Mouse (Mus musculus): Measurements from ENCODE around the gene Nrip3. TPM values are rescaled to one million over a fixed set of nuclear protein-coding genes. Genes with fewer than 3 reads are reported as not detected.

Gene Nrip3
- polyA plus RNA-seq, 1 experiment from 2014 or later = 0.30 TPM

DNA sequence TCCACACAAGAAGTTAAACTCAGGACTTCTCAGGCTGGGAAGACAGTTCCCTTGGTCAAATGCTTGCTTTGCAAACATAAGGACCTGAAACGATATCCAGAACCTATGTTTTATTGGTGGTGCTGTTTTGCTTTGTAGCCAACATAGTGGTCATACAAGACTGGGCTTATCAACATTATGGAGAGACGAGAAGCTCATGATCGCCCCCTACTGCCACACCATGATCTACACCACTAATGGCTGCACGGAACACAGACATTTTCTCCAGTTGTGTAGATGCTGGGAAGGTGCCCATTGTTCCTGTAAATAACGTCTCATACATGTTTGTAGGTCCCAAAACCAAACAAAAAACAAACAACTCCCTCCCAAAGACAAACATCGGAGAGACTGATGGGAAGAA, 23.0 kb upstream of the Nrip3 start:
- H3K4me1 ChIP-seq (replicated peaks; ENCODE audit: control insufficient read depth, insufficient read depth, low read length) = no peaks in the 10 kb centered on the region
- no peaks in the 10 kb centered on the region for H3K9me3 ChIP-seq (ENCODE audit: control insufficient read depth, low read length)
- WGBS = 62% methylated on average over 6 of the region's 6 CpGs
- ATAC-seq (replicated peaks; ENCODE audit: low FRiP score, low TSS enrichment, low read depth) = no peak
- no peak overlapping the region for H3K27ac ChIP-seq (ENCODE audit: low read depth)
- no peaks in the 10 kb centered on the region for H3K36me3 ChIP-seq (ENCODE audit: control insufficient read depth, insufficient read depth, low read length)
- H3K27me3 ChIP-seq (replicated peaks; ENCODE audit: control insufficient read depth, insufficient read depth, low read length) = no peaks in the 10 kb centered on the region
- H3K4me2 ChIP-seq (ENCODE audit: low read length) = no peak overlapping the region
- no peak overlapping the region for H3K4me3 ChIP-seq (ENCODE audit: low read depth, low read length)
- DNase-seq (ENCODE audit: low spot score) = no peak
- no peak overlapping the region for H3K9ac ChIP-seq (ENCODE audit: low read length)

DNA sequence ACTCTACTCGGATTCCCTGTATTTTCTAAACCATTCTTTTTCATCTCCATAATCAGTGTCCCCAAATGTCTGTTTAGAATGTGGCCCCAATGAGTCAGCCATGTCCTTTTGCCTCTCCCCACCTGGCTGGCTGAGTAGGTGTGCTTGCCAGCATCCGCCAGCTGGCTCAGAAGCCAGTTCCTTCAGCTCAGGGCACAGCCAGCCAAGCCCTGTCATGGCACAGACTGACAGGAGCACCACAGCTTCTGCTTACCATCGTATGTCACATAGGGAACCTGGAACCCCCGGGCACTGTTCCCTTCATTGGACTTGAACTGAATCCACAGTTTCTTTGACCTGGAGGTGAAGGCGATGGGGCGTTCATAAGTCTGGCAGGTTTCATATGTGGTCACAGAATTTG, 22.5 kb upstream of the Nrip3 start:
- H3K27ac ChIP-seq (ENCODE audit: low read depth) = no peak overlapping the region
- H3K9ac ChIP-seq (ENCODE audit: low read length) = no peak overlapping the region
- H3K36me3 ChIP-seq (ENCODE audit: control insufficient read depth, insufficient read depth, low read length) = no peaks in the 10 kb centered on the region
- no peaks in the 10 kb centered on the region for H3K4me1 ChIP-seq (replicated peaks; ENCODE audit: control insufficient read depth, insufficient read depth, low read length)
- DNase-seq (ENCODE audit: low spot score) (no peak), ATAC-seq (replicated peaks; ENCODE audit: low FRiP score, low TSS enrichment, low read depth) (no peak)
- 88% methylated on average over 6 of the region's 6 CpGs for WGBS
- H3K27me3 ChIP-seq (replicated peaks; ENCODE audit: control insufficient read depth, insufficient read depth, low read length) = no peaks in the 10 kb centered on the region
- H3K4me3 ChIP-seq (ENCODE audit: low read depth, low read length) = no peak overlapping the region
- no peak overlapping the region for H3K4me2 ChIP-seq (ENCODE audit: low read length)
- H3K9me3 ChIP-seq (ENCODE audit: control insufficient read depth, low read length) = no peaks in the 10 kb centered on the region

- no peaks in the 10 kb centered on the region for H3K4me1 ChIP-seq (replicated peaks; ENCODE audit: control insufficient read depth, insufficient read depth, low read length)
- no peaks in the 10 kb centered on the region for H3K27me3 ChIP-seq (replicated peaks; ENCODE audit: control insufficient read depth, insufficient read depth, low read length)
- no peaks in the 10 kb centered on the region for H3K36me3 ChIP-seq (ENCODE audit: control insufficient read depth, insufficient read depth, low read length)
- H3K9ac ChIP-seq (ENCODE audit: low read length) = no peak overlapping the region
- no peak overlapping the region for H3K4me3 ChIP-seq (ENCODE audit: low read depth, low read length)
- ATAC-seq (replicated peaks; ENCODE audit: low FRiP score, low TSS enrichment, low read depth) (no peak), DNase-seq (ENCODE audit: low spot score) (no peak)
- H3K27ac ChIP-seq (ENCODE audit: low read depth) = no peak overlapping the region
- no peaks in the 10 kb centered on the region for H3K9me3 ChIP-seq (ENCODE audit: control insufficient read depth, low read length)
- 42% methylated on average over 1 of the region's 1 CpGs for WGBS
- H3K4me2 ChIP-seq (ENCODE audit: low read length) = no peak overlapping the region
Observed at GRCm38 (mm10) chr7:109803516-109803915, 21.7 kb upstream of the Nrip3 start.

DNA sequence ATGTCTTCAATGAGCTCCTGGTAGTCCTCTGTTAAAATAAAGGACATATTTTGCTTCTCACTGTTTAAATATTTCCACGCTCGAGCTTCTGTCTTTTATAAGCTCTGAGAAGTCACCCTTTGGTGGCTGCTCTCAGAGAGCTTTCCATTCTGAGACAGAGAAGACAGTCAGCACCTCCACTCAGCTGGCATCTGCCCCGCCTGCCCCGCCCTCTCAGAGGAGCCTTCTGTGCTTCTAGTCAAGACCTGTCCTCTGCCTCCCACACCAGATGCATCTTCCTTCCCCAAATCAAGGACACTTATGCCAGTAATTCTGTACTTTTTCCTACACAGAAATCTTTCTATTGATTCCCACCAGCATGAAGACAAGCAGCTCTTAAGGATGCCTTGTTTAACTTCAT, 18.8 kb upstream of the Nrip3 start:
- Histone ChIP-seq H3K4me3 (ENCODE audit: low read depth, low read length) (no peak overlapping the region), H3K27ac (ENCODE audit: low read depth) (no peak overlapping the region), H3K9ac (ENCODE audit: low read length) (no peak overlapping the region), H3K36me3 (ENCODE audit: control insufficient read depth, insufficient read depth, low read length) (no peaks in the 10 kb centered on the region), H3K27me3 (replicated peaks; ENCODE audit: control insufficient read depth, insufficient read depth, low read length) (no peaks in the 10 kb centered on the region), H3K4me1 (replicated peaks; ENCODE audit: control insufficient read depth, insufficient read depth, low read length) (no peaks in the 10 kb centered on the region), H3K4me2 (ENCODE audit: low read length) (no peak overlapping the region), H3K9me3 (ENCODE audit: control insufficient read depth, low read length) (no peaks in the 10 kb centered on the region)
- no peak for DNase-seq (ENCODE audit: low spot score)
- WGBS = 83% methylated on average over 4 of the region's 4 CpGs
- no peak for ATAC-seq (replicated peaks; ENCODE audit: low FRiP score, low TSS enrichment, low read depth)

GRCm38 (mm10) chr7:109799168-109799567, 17.3 kb upstream of the Nrip3 start:
- WGBS = 69% methylated on average over 11 of the region's 11 CpGs
- Histone ChIP-seq H3K9me3 (ENCODE audit: control insufficient read depth, low read length) (no peaks in the 10 kb centered on the region), H3K27ac (ENCODE audit: low read depth) (no peak overlapping the region), H3K9ac (ENCODE audit: low read length) (no peak overlapping the region), H3K36me3 (ENCODE audit: control insufficient read depth, insufficient read depth, low read length) (no peaks in the 10 kb centered on the region), H3K4me1 (replicated peaks; ENCODE audit: control insufficient read depth, insufficient read depth, low read length) (no peaks in the 10 kb centered on the region), H3K27me3 (replicated peaks; ENCODE audit: control insufficient read depth, insufficient read depth, low read length) (no peaks in the 10 kb centered on the region), H3K4me3 (ENCODE audit: low read depth, low read length) (no peak overlapping the region), H3K4me2 (ENCODE audit: low read length) (no peak overlapping the region)
- DNase-seq (ENCODE audit: low spot score) (no peak), ATAC-seq (replicated peaks; ENCODE audit: low FRiP score, low TSS enrichment, low read depth) (no peak)

GRCm38 (mm10) chr7:109795564-109795963, 13.7 kb upstream of the Nrip3 start:
- H3K4me2 ChIP-seq (ENCODE audit: low read length) = no peak overlapping the region
- H3K4me1 ChIP-seq (replicated peaks; ENCODE audit: control insufficient read depth, insufficient read depth, low read length) = no peaks in the 10 kb centered on the region
- H3K27me3 ChIP-seq (replicated peaks; ENCODE audit: control insufficient read depth, insufficient read depth, low read length) = no peaks in the 10 kb centered on the region
- H3K36me3 ChIP-seq (ENCODE audit: control insufficient read depth, insufficient read depth, low read length) = no peaks in the 10 kb centered on the region
- 59% methylated on average over 5 of the region's 5 CpGs for WGBS
- no peak for ATAC-seq (replicated peaks; ENCODE audit: low FRiP score, low TSS enrichment, low read depth)
- no peak overlapping the region for H3K9ac ChIP-seq (ENCODE audit: low read length)
- H3K4me3 ChIP-seq (ENCODE audit: low read depth, low read length) = no peak overlapping the region
- H3K27ac ChIP-seq (ENCODE audit: low read depth) = no peak overlapping the region
- no peak for DNase-seq (ENCODE audit: low spot score)
- no peaks in the 10 kb centered on the region for H3K9me3 ChIP-seq (ENCODE audit: control insufficient read depth, low read length)

DNA sequence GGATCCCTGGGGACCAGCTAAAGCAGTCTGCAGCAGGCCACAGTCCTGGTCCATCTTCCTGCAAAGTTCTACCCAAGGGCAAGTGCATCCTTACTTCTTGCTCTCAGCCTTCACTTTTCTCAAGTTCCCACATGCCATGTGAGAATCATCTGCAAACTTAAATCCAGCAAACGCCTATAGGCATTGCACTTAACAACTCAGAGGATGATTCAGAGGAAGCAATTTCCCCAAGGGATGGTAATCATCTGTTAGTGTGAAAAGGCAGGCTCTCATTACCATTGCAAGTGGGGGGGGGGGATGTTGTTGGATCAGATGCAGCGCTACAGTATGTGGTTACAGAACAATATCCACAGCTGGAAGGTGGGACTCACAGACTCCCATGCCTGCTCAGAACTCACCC, 12.7 kb upstream of the Nrip3 start:
- Histone ChIP-seq H3K4me1 (replicated peaks; ENCODE audit: control insufficient read depth, insufficient read depth, low read length) (no peaks in the 10 kb centered on the region), H3K9me3 (ENCODE audit: control insufficient read depth, low read length) (no peaks in the 10 kb centered on the region), H3K27me3 (replicated peaks; ENCODE audit: control insufficient read depth, insufficient read depth, low read length) (no peaks in the 10 kb centered on the region), H3K36me3 (ENCODE audit: control insufficient read depth, insufficient read depth, low read length) (no peaks in the 10 kb centered on the region), H3K27ac (ENCODE audit: low read depth) (no peak overlapping the region), H3K4me2 (ENCODE audit: low read length) (no peak overlapping the region), H3K4me3 (ENCODE audit: low read depth, low read length) (no peak overlapping the region), H3K9ac (ENCODE audit: low read length) (no peak overlapping the region)
- DNase-seq (ENCODE audit: low spot score) (no peak), ATAC-seq (replicated peaks; ENCODE audit: low FRiP score, low TSS enrichment, low read depth) (no peak)
- 77% methylated on average over 2 of the region's 2 CpGs for WGBS

GRCm38 (mm10) chr7:109792759-109793158, 10.9 kb upstream of the Nrip3 start:
- H3K4me2 ChIP-seq (ENCODE audit: low read length) = no peak overlapping the region
- DNase-seq (ENCODE audit: low spot score) = peak; percentile 75
- no peaks in the 10 kb centered on the region for H3K27me3 ChIP-seq (replicated peaks; ENCODE audit: control insufficient read depth, insufficient read depth, low read length)
- 83% methylated on average over 2 of the region's 2 CpGs for WGBS
- no peak overlapping the region for H3K9ac ChIP-seq (ENCODE audit: low read length)
- peak; percentile 58; the same call in 1 of the 2 replicates for ATAC-seq (replicated peaks; ENCODE audit: low FRiP score, low TSS enrichment, low read depth)
- H3K4me3 ChIP-seq (ENCODE audit: low read depth, low read length) = no peak overlapping the region
- no peaks in the 10 kb centered on the region for H3K4me1 ChIP-seq (replicated peaks; ENCODE audit: control insufficient read depth, insufficient read depth, low read length)
- H3K9me3 ChIP-seq (ENCODE audit: control insufficient read depth, low read length) = no peaks in the 10 kb centered on the region
- no peaks in the 10 kb centered on the region for H3K36me3 ChIP-seq (ENCODE audit: control insufficient read depth, insufficient read depth, low read length)
- H3K27ac ChIP-seq (ENCODE audit: low read depth) = no peak overlapping the region

- WGBS = 72% methylated on average over 3 of the region's 3 CpGs
- DNase-seq (ENCODE audit: low spot score) (no peak), ATAC-seq (replicated peaks; ENCODE audit: low FRiP score, low TSS enrichment, low read depth) (no peak)
Observed at GRCm38 (mm10) chr7:109790818-109791217, 9.0 kb upstream of the Nrip3 start.

More at GRCm38 (mm10) chr7:109790818-109791217, 9.0 kb upstream of the Nrip3 start:
- Histone ChIP-seq H3K27ac (ENCODE audit: low read depth) (no peak overlapping the region), H3K4me3 (ENCODE audit: low read depth, low read length) (no peak overlapping the region), H3K4me1 (replicated peaks; ENCODE audit: control insufficient read depth, insufficient read depth, low read length) (no peaks in the 10 kb centered on the region), H3K9ac (ENCODE audit: low read length) (no peak overlapping the region), H3K4me2 (ENCODE audit: low read length) (no peak overlapping the region), H3K9me3 (ENCODE audit: control insufficient read depth, low read length) (no peaks in the 10 kb centered on the region), H3K36me3 (ENCODE audit: control insufficient read depth, insufficient read depth, low read length) (no peaks in the 10 kb centered on the region), H3K27me3 (replicated peaks; ENCODE audit: control insufficient read depth, insufficient read depth, low read length) (no peaks in the 10 kb centered on the region)

All from intestine, embryonic 14.5 days (tissue).